Mouse (Mus musculus) layer of hippocampus, adult 6 months (tissue): ENCODE data around the gene Ptges. TPM values are rescaled to one million over a fixed set of nuclear protein-coding genes. Genes with fewer than 3 reads are reported as not detected.

Experiments
- long read RNA-seq, 2 experiments: library from polyadenylated mRNA; unstranded; transcript quantifications; one replicate each; pipeline ENCODE4 v2.0.0; 2019 to 2020
- polyA plus RNA-seq: library from polyadenylated mRNA; unstranded; fragments of <200 nt; fragmentation: Nextera tagmentation; gene quantifications from 2 replicates; pipeline ENCODE4 v1.2.3, GENCODE M21; 2021

Gene Ptges
- 1.7 and 2.3 TPM in 2 replicates for polyA plus RNA-seq
- long read RNA-seq, experiment 1, partial matches to known transcripts: 0 of 2 reads
- long read RNA-seq, experiment 1, other reads (novel, unspliced or antisense): 0 of 2 reads
- long read RNA-seq, experiment 2, partial matches to known transcripts: 0 of 4 reads
- long read RNA-seq, experiment 2, other reads (novel, unspliced or antisense): 0 of 4 reads

DNA sequence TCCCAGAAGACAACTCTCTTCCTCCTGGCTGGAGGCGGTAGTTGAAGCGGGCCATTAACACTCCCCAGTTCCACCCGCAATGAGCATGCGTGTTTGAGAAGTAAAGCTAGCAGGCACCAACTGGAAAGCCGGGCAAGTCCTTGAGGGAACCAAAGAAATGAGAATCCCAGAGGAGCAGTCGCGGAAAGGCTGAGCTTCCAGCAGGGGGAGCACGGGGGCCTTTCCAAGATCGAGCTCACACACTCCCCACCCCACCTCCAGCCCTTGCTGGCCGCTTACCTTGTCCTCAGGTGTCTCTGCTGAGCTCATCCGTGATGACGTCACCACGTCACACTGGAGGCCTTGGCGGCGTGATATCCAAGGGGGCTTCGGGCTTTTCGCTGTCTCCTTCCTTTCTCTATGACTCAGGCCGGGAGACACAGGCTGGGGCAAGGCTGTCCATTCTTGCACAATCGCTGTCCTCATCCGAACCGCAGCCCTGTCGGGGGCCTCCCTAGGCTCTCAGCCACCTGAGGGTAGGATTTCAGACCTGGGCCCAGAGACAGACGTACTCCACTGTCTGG is at the start of gene Ptges:
TSS of gene Ptges (minus strand) at position 381 of the 563 bp plus-strand sequence.

DNA sequence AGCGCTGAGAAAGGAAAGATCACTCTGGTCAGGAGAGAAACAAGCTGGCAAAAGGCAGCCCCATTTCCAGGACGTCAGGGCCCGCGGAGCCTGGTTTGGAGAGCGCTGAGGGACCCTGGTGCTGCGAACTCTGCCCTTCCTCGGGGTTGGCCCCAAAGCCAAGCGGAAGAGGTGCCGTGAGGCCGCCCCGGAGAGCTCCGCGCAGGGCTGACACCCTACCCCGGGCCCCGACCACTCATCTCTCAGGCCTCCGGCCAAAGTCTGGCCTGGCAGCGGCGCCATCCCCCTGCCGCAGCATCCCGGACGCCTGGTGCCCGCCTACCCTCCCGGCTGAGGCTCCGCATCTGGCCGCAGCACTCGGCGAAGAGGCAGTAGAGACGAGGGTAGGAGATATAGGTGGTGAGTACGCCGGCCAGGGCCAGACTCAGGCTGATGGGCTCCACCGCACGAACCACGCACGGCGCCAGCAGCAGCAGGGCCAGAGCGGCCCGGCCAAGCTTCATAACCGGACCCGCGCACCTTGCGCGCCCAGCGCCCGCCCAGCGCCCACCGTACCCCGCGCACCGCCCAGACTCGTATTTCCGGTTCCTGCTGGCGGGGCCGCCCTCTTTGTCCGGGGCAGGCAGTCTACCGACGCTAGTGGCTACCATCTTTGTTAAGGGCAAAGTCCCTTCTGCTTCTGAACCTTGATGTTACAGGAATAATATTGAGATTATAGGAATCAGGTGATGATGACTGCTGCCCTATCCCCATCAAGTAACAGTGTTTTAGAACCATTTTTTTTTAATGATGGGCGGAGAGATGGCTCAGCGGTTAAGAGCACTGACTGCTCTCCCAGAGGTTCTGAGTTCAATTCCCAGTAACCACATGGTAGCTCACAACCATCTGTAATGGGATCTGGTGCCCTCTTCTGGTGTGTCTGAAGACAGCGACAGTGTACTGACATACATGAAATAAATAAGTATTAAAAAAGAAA is 38.0 kb upstream of the Ptges start, which contains the start of gene Tor1a:
TSS of gene Tor1a (minus strand) at position 582 of the 976 bp plus-strand sequence.

DNA sequence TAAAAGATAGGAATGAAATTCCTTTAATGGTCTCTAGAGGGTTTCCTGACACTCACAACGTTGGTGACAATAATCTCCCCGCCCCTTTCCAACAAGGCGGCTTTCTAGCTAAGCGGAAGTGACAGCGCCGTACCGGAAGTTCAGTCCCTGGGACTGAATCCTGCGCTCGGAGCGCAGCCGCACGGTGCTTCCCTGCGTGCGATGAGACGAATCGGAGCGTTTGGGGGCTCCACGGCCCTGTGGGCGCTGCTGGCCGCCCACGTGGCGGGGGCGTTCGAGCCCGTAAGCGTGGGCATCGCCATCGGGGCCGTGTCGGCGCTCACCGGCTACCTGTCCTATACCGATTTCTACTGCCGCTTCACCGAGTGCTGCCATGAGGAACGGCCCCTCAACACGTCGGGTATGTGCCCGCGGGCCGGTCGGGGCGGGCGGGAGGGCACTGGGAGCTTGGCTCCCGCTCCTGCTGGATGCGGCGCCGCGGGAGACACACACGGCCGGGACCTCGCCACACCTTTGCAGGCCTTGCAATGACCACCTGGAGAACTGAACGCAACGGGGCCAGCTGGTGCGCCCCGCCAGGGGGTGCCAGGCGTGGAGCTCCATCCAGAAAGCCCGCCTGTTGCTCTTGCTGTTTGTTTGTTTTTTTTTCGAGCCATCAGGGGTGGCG is 23.3 kb upstream of the Ptges start, which contains the start of gene Tor1b:
TSS of gene Tor1b (plus strand) at position 136 of the 667 bp plus-strand sequence.

Other genes with a start within 250 kb of the Ptges start
- 3.2 and 5.0 TPM in 2 replicates for gene 1700001O22Rik, start 126.2 kb downstream of the Ptges start, polyA plus RNA-seq
- gene Ntmt1, start 122.0 kb downstream of the Ptges start, polyA plus RNA-seq: 51.9 and 55.5 TPM in 2 replicates
- 22.1 and 24.5 TPM in 2 replicates for gene Asb6, start 99.5 kb downstream of the Ptges start, polyA plus RNA-seq
- gene Prrx2, start 94.9 kb downstream of the Ptges start, polyA plus RNA-seq: 0.18 and 0.44 TPM in 2 replicates
- 26.2 and 28.7 TPM in 2 replicates for gene Tor1b, start 23.1 kb upstream of the Ptges start, polyA plus RNA-seq
- gene Tor1a, start 38.1 kb upstream of the Ptges start, polyA plus RNA-seq: 82.1 and 84.8 TPM in 2 replicates
- gene BC005624, start 52.3 kb upstream of the Ptges start, polyA plus RNA-seq: 73.5 and 81.5 TPM in 2 replicates
- 32.0 and 32.1 TPM in 2 replicates for gene Usp20, start 52.4 kb upstream of the Ptges start, polyA plus RNA-seq
- 14.9 and 19.8 TPM in 2 replicates for gene Fnbp1, start 212.1 kb upstream of the Ptges start, polyA plus RNA-seq
- gene Gpr107, start 222.5 kb upstream of the Ptges start, polyA plus RNA-seq: 5.4 and 8.9 TPM in 2 replicates